Mouse (Mus musculus) cerebellum, adult 9-11 months (tissue): Measurements from ENCODE around the gene Jmjd1c.
"Not testable (repeated sequence)": the region's sequence is repeated elsewhere in the genome, so short reads cannot be mapped to it uniquely, and the experiment has no call there.

Experiments used
- DNase-seq: peaks from one replicate; pipeline ENCODE4 v3.0.0; 2022

The Jmjd1c gene

GRCm38 (mm10) chr10:67105331-67106217 lies 9.6 kb downstream of the Jmjd1c start:
- DNase-seq: peak; percentile 87

GRCm38 (mm10) chr10:67106400-67106799 lies 10.5 kb downstream of the Jmjd1c start:
- DNase-seq: no peak

- peak; percentile 61 for DNase-seq
These were observed 11.3 kb downstream of the Jmjd1c start for GRCm38 (mm10) chr10:67107017-67107761.

GRCm38 (mm10) chr10:67108096-67108495 lies 12.2 kb downstream of the Jmjd1c start:
- DNase-seq: no peak

- no peak for DNase-seq
These were observed 13.7 kb downstream of the Jmjd1c start for GRCm38 (mm10) chr10:67109635-67110034.

GRCm38 (mm10) chr10:67111044-67111798 lies 15.3 kb downstream of the Jmjd1c start:
- DNase-seq: no peak

DNA sequence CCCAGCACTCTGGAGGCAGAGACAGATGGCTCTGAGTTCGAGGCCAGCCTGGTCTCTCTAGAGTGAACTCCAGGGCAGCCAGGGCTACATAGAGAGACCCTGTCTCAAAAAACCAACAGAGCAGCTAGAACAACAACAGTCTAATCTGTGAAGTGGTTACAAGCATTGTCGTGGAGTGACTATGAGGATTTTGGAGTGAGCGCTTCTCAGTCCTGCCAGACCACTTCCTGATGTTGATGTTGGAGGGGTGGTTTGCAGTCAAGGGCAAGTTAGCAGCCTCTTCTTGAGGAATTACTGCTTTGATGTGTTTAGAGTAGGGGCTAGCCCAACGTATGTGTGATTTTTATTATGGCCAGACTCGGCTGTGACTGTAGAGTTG lies 15.9 kb downstream of the Jmjd1c start:
- no peak for DNase-seq

DNA sequence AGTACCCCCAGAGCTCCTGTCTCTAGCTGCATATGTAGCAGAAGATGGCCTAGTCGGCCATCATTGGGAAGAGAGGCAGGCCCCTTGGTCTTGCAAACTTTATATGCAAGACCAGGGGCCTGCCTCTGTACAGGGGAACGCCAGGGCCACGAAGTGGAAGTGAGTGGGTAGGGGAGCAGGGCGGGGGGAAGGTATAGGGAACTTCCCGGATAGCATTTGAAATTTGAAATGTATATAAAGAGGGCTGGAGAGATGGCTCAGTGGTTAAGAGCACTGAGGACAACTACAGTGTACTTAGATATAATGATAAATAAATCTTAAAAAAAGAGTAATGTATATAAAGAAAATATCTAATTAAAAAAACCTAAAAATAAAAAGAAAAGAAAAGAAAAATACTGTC lies 17.0 kb downstream of the Jmjd1c start:
- not testable (repeated sequence) for DNase-seq

- no peak for DNase-seq
These were observed 17.9 kb downstream of the Jmjd1c start for GRCm38 (mm10) chr10:67113833-67114232.

DNA sequence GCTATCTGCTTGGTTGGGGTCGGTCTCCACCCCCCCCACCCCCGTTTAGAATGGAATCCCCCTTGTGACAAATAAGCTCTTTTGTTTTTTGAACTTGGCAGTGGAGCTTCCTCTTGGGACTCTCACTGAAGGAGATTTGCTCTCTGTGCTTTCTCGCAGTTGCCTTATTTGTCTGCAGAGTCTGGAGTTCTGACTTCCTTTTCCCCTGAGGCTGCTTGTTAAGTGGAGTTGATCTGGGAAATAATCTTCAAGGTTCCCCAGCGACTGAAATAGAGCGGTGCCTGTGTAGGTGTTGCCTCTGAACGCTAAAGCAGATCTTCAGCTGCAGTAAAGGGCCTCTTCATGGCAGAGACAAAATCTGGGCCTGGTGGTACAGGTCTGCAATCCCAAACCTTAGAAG lies 19.2 kb downstream of the Jmjd1c start:
- DNase-seq: no peak

DNA sequence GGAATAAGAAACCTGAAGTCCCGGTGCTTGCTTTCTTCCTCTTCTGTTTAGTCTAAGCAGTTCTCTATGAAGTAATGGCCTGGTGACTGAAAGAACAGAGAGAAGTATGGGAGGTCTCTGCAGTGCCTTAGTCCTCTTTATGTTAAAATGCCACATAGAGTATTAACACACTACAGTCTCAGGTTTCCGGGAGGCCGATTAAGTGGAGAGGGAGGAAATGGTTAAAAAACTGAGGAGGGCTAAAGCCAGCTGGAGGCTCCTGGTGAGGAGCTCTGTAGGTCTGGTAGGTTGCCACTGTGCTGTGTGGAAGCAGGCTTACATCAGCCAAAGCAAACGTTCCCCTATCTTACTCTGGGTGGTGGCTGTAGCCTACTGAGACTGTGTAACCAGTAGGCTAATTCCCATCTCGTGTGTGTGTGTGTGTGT lies 19.8 kb downstream of the Jmjd1c start:
- no peak for DNase-seq

- DNase-seq: peak; percentile 73
These were observed 20.3 kb downstream of the Jmjd1c start for GRCm38 (mm10) chr10:67116251-67116650.

DNA sequence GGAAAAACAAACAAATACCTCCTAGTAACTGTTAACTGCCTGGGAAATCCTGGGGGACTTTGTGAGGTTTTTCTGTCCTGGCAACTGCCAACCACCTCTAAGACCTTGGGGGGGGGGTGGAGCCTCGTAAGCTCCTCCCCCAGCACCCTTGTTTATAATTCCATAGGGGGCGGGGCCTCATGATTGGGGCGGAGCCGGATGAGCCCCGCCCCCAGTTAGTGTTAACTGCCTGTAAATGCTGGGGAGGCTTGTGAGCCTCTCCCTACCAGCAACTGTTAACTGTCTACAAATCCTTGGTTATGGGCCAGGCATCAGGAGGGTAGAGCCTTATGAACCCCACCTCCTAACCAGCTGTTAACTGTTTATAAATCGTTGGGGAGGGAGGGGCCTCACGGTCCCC lies 23.4 kb downstream of the Jmjd1c start:
- no peak for DNase-seq

DNA sequence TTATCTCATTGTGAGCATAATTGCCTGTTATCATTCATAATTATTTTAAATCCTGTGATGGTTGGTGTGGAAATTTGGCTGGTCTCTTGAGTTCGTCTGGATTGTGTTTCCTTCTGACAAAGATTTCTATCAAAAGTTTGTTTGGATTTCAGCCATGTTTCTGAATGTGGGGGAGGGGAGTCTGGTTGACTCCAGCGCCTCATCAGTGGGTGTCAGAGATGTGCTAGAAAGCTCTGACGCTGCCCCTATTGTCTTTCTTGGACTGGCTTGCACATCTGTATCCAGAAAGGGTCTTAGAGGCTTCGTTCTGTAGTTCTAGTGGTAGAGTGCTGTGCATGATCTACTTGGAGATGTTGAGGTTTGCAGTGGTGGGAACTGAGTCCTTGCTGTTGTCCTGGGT lies 24.3 kb downstream of the Jmjd1c start:
- DNase-seq: no peak

DNA sequence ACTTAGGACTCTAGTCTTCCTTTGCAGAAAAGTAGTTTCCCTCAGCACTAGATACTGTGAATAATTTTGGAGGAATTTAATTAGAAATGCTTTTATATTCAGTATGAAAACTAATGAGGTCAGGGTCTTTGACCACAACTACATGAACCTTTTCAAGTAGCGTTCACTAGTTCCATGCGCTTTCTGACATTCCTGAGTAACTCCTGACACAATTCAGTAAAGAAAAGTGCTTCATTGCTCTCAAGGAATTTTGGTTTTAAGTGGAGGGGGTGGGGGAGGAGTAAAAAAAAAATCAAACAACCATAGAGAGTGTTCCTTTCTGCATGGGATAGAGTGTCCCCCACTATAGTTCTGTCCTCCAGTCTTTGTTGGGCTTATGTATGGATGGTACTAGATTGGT lies 24.7 kb downstream of the Jmjd1c start:
- DNase-seq: no peak

DNA sequence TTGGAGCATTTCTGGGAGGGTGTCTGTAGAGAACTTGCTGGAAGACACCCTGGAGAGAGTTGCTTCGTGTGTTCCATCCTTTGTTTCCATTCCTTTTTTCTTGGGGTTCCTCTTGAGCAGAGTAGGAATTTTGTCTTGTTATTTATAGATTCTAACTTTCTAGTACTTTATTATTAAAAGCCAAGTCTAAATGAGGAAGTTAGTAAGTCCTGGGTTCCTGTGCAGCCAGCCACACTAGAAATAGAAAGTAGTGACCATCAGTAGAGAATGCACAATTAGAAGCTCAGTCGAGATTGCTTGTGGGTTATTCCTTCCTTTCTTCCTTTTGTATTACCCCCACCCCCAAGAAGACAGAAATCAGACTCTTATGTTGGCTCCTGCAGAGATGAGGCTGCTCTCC lies 27.8 kb downstream of the Jmjd1c start:
- DNase-seq: no peak

- no peak for DNase-seq
These were observed 28.2 kb downstream of the Jmjd1c start for GRCm38 (mm10) chr10:67124156-67124555.

GRCm38 (mm10) chr10:67126061-67126858 lies 30.3 kb downstream of the Jmjd1c start:
- DNase-seq: no peak

DNA sequence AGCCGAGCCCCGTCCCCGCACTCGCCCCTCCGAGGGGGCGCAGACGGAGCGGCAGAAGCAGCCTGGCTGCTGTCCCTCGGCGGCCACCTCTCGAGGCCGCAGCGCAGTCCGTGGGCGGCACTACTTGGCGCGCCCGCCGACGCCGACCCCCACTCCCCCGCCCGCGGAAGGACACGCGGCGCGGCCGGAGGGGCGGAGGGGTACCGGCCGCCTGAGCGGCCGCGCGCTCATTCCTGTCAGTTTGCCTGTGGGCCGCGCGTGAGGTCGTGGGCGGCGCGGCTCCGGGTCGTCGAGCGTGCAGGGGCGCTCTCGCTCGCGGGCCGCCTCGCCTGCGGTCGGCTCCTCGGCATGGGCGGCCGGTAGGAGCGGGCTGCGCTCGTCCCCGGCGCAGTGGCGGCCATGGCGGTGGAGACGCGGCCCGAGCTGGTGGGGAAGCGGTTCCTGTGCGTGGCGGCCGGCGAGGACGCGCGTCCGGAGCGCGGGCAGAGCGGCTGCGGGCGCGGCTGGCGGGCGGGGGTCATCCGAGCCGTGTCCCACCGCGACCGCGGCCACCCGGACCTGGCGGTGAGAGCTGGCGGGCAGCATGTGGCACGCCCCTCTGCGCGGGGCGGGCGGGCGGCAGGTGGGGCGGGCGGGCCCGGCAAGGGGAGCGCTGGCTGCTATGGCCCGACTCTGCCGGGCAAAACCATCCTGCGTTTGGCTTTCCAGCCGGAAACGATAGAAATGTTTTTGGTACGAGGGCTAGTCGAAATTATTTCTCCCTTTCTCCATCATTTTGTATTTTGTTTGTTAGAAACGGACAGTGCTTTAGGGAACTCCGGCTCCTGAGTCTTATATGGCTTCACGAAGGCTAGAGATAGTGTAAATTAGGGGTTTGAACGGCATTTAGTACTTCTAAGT lies 31.2 kb downstream of the Jmjd1c start:
- no peak for DNase-seq

DNA sequence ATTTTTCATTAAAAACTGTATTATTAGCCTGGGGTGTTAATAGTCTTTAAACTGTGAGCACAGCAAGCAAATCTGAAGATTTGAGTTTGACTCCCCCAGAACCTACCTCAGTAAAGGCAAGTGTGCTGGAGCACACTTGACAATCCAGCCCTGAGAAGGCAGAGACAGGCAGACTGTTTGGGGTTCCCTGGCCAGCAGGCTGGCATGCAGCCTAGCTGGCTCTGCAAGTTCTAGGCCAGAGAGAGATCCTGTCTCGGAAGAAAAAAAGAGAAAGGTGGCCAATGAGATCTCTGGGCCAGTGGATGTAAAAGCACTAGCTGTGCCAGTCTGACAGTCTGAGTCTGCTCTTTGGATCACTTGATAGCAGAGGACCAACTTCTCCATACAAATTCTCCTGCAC lies 33.6 kb downstream of the Jmjd1c start:
- DNase-seq: peak; percentile 80

GRCm38 (mm10) chr10:67131709-67132108 lies 35.8 kb downstream of the Jmjd1c start:
- no peak for DNase-seq
